Mouse (Mus musculus) skeletal muscle tissue, adult 2 months (tissue): Measurements from ENCODE around the gene Rps19.
"Not testable (repeated sequence)": the region's sequence is repeated elsewhere in the genome, so short reads cannot be mapped to it uniquely, and the experiment has no call there.

Source experiments
- DNase-seq: peaks from one replicate; pipeline ENCODE4 v3.0.0-alpha.2; 2012; ENCODE audit warnings: low read depth, low spot score

The Rps19 gene

DNA sequence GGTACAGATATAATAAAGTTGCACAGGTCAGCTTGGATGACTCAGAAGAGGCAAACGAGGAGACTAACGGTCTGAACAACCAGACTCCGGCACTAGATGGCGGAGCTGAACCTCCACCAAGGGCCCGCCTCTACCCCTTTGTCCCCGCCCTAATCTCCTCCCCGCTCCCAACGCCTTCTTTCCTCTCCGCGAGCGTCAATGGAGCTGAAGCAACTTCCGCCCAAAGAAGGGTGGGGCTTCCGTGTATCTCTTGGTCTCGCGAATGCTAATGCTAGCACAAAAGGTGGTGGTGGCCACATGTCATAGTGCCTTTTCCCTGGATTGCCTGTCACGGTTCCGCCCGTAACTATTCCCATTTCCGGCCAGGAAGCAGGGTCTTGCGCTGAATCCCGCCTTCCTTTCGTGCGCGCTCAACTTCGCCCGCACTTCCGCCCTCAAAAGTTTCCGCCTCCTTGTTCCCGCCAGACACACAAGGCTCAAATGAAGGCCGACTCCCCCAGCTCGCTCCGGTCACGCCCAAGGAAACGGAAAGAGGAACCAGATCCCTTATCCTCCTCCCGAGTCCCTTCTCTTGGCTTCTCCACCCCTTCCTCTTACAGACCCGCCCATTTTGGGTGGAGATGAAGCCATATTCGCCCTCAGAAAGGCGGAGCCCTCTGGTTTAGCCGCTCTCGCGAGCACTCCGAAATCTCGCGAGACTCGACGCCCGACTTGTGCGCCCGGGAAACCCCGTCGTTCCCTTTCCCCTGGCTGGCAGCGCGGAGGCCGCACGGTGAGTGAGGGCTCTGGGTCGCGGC lies at the start of gene Rps19:
TSS of gene Rps19 (plus strand) at position 476 of the 797 bp plus-strand sequence.
- peak; percentile 99 for DNase-seq

DNA sequence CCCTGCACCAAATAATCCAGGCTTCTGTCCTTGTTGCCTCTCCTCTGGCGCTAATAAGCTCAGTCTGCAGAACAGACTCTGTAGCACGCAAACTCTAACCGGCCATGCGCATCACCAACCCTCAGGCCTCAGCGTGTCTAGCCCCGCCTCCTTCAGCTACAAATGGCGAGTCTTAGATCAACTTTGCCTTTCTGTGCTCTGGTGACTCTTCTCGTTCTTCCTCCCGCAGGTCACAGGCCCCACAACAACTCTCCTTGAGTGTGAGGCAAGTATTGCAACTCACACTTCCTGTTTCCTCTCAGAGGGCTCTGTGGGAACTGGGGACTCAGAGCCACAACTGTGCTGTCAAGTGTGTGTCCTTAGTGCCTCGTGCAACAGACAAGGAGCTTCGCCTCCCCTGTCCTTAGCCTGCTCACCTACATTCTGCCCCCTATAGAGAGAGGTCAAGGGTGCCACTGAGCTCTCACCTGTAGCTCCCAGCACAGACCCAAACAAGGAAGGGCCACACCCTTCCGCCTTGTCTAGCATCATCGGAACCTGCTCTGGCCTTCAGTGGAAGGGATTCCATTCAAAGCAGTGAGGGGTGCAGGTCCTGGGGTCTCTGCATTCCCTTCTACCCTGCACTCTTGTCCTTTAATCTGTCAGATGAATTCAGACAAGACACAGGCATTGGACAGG lies 45.3 kb upstream of the Rps19 start:
- DNase-seq: not testable (repeated sequence)

DNA sequence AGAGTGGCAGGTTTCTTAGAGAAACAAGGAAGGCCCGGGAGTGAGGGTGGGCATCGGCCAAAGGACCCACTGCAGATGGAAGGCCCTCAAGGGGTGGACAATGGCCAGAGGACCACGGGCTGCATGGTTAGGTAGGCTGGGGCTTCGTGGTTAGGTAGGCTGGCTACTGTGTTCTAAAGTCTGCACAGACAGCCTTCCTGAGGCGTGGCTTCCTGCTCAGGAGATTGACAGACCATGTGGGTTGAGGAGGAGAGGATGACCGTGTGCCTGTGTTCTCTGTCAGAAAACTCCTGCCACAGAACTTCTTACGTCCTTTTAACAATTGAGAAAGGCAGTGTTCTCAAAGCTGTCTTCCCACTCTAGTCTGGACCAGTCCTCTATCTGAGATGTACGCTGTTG lies 44.8 kb upstream of the Rps19 start:
- DNase-seq: no peak

DNA sequence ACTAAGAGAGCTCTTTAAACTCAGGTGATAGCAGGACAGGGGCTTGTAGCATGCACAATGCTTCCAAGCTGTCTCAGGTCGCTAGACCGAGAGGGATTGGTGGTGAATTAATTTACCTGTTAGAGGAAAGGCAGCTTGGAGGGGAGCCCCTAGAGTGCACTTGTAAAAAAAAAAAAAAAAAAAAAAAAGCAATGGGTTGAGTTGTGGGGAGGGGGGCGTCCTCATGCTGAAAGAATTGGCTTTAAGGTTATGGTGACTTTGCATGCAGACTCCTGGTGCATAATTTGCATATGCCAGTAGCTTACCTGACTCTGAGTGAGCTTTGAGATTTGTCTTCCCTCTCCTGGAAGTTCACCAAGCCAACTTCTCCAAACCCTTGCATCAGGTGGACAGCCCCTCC lies 43.8 kb upstream of the Rps19 start:
- no peak for DNase-seq

DNA sequence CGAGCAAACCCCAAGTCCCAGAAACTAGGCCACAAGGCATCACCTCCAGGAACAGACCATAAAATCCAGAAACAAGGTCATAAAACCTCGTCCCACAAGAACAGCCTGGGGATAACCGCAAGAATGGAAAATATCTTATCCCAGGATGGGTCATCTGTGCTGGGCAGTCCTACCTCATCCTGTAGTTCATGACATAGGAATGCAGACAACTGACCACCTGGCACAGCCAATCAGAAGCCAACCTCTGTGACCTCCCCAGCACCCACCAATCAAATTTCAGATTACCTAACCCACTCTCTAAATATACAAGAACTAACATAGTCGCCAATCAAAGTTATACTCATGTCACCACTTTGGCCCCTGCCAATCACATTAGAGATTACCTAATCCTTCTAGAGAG lies 43.2 kb upstream of the Rps19 start:
- DNase-seq: no peak

DNA sequence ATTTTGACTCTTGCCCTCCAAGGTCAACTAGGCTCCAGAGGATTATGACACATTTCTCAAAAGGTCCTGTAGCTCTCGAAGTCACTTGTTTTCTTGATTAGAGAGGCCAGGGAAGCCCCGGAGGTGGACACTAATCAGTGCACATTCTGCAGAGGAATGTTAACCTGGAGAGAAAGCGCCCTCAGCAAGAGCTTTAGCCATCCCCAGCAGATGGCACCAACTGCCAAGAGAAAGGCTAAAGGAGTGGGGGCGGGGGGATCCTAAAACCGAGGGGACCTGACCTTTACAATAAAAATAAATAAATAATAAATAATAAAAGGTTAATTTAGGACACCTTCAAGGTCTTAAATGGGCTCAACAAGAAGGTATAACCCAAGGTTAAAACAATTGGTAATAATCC lies 40.0 kb upstream of the Rps19 start:
- no peak for DNase-seq

DNA sequence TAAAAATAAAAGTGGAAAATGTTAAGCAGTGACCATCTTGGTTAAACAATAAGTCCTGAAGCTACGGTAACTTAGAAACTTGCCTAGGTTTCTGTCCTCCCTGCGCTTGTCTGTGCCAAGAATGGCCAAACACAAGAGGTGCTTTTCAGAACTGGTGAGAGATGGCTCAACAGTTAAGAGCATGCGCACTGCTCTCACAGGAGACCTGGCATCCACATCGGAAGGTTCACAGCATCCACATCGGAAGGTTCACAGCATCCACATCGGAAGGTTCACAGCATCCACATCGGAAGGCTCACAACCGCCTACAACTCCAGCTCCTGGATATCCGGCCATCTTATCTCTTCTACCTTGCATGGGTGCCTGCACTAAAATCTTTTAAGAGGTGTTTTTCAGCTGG lies 39.0 kb upstream of the Rps19 start:
- DNase-seq: no peak

DNA sequence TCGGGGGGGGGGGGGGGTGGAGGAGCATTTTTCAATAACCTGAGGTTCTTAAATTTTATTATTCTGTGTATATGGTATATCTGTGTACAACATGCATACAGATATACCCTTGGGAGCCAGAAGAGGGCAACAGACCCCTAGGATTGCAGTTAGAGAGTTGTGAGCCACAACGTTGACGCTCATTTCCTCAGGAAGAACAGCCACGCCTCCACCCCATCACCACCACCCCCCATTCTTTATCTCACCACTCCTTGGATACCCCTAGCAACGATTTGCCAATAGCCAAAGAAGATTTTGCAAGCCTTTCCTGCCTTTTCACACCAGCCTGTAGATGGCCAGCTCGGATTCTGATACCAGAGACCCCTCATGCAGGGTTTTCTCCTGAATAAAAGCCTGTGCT lies 38.5 kb upstream of the Rps19 start:
- no peak for DNase-seq

DNA sequence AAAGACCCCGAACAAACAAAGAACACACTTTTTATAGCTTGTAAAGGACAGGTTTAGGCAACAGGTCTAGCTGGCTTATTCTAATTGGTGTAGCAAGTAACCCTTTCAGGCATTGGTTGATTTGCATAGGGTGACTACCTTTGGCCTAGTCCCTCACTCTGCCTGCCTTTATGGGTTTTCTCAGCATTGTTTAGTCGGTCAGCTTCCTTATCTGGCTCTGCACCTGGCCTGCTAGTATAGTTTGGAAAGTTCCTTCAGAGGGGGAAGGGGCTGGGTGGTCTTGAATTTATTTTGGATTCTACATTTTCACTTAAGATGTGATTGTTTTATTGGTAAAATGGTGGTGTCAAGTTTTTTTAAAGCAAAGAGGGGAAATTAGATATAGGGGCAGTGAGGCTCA lies 37.6 kb upstream of the Rps19 start:
- DNase-seq: not testable (repeated sequence)

DNA sequence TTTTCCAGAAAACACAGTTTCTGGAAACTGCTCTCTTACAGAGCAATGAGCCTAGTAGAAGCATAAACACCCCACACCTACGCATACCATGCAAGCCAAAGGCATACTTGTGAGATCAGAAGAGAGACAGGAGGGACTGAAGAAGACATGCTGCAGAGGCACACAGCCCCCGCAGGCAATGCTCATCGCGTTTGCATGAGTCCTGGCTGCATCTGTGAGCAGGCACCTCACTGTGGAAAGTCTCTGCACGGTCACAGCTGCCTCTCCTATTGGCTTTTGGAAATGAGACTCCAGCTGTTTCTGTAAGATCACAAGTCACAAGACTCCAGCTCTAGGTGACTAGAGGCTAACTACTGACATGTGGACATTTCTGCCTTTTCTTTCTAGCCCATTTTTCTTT lies 34.0 kb upstream of the Rps19 start:
- no peak for DNase-seq

DNA sequence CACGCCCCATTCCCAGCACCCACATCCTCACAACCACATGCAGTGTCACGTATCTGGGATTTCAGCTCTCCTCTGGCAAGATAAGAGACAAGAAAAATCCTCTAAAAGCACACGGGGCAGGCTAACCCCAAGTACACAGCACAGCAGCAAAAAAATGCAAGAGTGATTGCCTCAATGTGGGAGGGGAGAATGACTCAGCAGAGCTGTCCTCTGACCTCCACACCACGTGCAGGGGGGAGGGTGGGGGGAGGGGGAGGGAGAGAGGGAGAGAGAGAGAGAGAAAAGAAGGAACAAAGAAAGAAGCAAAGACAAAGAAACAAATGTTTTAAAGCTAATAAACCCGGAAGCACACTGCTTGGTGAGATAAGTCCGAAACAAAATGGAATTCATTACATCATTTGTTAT lies 33.3 kb upstream of the Rps19 start:
- DNase-seq: peak; percentile 7

DNA sequence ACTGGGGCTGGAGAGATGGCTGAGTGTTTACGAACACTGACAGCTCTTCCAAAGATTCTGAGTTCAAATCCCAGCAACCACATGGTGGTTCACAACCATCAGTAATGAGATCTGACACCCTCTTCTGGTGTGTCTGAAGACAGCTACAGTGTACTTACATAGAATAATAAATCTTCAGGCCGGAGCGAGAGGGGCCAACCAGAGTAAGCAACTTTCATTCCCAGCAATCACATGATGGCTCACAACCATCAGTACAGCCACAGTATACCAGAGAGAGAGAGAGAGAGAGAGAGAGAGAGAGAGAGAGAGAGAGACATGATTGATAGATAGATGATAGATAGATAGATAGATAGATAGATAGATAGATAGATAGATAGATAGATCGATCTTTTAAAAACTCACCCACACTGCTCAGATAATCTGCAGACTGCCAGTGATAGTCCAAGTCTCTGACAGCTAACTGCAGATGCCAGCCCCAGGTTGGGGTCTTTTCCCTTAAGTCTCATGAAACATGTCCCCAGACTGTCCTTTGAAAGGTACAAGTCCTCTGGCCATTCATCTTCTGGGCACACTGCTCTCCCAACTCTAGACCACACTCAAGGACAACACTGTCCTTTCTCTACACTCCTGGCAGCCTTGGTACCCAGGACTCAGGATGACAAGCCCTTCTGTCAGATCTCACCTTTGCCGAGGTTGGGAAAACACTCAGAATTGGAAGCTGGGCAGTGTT lies 32.4 kb upstream of the Rps19 start:
- no peak for DNase-seq

DNA sequence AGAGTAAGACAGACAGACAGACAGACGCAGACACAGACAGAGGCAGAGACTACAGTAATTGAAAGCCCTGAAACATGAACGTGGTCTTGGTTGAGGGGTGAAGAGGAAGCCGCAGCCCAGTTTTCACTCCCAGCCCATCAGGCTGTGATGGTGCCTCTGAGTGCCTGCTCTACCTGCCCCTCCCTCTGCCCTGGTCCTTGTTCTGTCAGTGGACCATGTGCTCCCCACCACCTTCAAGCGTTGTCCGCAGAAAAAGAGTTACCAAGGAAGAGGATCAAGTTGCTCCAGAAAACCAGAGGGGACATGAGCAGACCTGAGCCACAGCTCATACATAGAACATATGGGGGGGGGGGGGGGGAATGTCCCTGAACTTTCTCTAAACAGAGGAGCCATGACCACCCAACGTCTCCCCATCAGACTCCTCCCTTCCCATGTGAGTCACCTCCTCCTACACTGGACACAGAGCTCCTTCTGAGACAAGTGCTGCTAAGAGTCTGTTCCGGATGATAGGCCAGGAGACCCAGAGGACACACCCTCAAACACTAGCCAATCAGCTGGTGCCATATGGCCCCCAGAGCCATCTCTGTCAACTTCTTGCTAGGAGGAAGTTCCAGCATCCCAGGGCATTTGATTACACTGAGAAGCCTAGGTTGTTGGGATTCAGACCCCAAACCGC lies 31.5 kb upstream of the Rps19 start:
- DNase-seq: no peak

DNA sequence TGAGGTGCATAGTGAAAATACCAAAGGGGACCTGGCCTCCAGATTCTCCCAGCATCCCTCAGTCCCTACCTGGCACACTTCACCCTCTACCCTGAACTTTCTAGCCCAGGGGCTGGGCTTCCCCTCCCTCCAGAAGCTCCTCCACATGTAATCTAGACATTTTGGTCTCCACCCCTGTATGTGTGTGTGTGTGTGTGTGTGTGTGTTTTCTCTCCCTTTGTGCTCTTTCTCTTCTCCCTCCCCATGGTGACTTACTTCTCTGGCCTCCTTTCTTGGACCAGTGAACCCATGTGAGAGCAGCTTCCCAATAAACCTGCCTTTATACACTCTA lies 31.0 kb upstream of the Rps19 start:
- no peak for DNase-seq

DNA sequence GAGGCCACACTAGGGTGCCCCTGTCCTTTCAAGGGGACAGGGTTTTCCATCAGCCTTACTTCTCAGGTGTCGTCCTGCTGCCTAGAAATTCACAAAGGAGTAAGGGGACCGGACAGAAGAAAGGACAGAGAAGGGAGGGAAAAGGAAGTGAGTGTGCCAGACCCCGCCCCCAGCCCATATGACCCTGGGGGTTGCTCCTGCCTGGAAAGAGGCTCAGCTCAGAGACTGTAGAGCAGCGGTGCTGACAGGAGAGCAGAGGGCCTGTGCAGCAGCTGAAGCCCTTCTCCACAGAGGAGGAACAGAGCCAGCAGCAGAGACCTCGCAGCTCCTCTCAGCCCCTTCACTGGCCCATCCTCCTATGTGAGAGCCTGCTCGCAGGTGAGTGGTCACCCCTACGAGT lies 30.5 kb upstream of the Rps19 start:
- DNase-seq: no peak

DNA sequence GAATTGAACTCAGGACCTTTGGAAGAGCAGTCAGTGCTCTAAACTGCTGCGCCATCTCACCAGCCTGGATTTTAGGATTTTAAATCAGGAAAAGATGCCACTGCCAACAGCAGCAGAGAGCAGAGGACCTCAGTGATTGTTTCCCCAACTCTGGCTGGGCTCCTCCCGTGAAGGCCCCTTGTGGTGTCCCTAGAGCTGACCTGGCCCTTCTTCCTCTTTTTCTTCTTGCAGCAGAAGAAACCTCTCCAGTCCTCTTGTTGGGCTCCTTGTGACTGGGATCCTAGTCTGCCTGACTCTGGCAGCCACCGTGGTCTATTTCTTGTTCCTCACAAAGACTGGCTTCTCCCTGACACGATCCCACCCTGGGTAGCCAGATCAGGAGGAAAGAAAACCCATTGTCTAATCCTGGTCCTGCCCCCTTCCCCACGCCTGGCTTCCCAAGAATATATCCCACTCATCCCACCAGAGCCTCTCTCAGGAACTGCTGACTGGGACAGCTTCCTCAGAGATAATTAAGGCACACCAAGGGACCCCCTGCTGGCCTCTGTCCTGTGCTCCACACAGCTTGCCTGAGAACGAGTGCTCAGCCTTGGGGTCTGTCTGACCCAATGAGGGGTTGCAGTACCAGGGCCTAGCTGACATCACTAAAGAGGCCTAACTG lies 27.6 kb upstream of the Rps19 start:
- DNase-seq: no peak

DNA sequence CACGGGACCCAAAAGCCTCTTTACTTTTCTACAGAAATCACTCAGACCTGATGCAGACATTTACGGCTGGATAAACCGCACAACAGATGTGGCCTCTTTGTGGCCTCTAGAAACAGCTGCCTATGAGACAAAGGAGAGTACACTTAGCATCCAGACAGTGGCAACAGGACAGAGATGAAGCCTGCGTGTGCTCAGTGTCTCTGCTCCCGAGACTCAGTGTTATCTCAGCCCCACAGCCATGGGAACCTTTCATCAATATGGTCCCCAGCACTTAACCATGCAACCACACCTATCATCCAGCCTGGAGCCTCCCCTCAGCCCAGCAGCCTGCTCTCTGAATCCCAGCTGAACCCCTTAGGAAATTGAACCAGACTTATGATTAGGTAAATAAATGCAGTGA lies 24.9 kb upstream of the Rps19 start:
- no peak for DNase-seq

DNA sequence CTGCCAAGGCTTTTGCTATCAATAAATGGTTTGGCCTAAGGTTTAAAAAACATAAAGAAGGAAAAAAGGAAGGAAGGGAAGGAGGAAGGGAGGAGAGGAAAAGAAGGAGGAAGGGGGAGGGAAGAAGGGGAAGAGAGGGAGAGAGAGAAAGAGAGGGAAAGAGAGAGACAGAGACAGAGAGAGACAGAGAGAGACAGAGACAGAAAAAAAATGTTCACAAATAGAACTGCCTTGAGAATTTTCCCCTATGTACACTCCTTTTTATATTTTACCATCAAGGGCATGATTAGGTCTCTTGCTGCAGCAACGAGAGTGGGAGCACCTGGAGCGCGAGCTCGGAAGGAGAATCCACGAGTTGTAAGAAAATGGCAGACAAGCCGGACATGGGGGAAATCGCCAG lies 22.3 kb upstream of the Rps19 start, which contains the start of gene Gm9844:
TSS of gene Gm9844 (plus strand) at position 301 of the 400 bp plus-strand sequence.
- DNase-seq: no peak

DNA sequence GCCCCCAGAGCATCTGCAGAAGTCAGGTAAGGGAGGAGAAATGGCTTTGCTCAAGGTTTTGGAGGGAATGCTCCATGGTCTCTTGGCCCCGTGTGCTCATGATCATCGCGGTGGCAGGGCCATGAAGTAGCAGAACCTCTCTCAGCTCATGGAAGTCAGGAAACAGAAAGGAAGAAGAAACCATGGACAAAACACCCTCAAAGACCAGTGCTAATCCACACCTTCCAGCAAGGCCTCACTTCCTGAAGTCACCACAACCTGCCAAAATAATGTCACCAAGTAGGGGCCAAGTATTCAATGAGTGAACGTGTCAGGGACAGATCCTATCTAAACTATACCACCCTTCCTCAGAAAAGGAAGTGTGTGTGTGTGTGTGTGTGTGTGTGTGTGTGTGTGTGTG lies 21.3 kb upstream of the Rps19 start:
- DNase-seq: no peak

DNA sequence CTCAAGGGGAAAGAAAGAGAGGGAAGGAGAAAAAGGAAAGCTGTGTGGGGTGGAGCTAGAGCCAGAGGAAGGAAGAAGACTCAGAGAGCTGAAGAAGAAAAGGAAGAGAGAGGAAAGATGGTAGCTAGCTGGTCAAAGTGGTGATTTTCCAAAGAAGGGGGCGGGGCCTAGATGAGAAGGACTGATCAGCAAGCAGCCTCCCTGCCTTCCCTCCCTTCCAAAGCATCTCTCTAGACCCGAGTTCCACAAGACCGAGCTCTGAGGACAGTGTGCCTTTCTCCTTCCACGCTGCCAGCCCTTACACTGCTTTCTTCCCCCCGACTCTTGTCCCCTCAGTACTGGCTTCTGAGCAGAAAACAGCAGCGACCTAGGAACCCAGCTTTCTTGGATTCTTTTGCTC lies 20.0 kb upstream of the Rps19 start:
- no peak for DNase-seq

DNA sequence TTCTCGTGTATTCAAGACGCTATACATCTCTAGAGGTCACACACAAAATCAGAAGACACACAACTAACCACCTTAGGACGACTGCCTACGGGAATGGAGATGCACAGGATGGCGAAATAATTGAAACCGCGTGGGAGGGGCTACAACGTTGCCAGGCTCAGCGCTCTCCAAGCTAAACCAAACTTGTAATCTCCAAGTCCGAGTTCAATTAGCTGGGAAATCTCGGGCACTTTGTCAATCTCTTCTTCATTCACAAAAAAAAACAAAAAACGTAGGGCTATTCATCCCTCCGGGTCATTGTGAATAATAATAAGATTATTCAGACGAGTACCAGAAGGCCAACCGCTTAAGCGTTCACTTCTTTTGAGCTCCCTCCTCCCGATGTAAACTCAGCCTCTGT lies 15.1 kb upstream of the Rps19 start:
- DNase-seq: no peak
